Mouse (Mus musculus): ENCODE measurements around the gene Opcml. TPM values are rescaled to one million over a fixed set of nuclear protein-coding genes. Genes with fewer than 3 reads are reported as not detected.

Gene Opcml
- total and polyA plus RNA-seq, 2 experiments from 2014 or later: 71.2 to 128 TPM

- Histone ChIP-seq H3K4me3 (ENCODE audit: low read depth, low read length) (no peak overlapping the region), H3K4me2 (ENCODE audit: low read depth, low read length, poor library complexity, severe bottlenecking) (no peak overlapping the region), H3K9me3 (ENCODE audit: low read length) (no peaks in the 10 kb centered on the region), H3K36me3 (ENCODE audit: insufficient read depth, low read length) (no peaks in the 10 kb centered on the region), H3K27ac (ENCODE audit: low read depth, low read length) (no peak overlapping the region), H3K9ac (replicated peaks; ENCODE audit: low read length, poor library complexity, severe bottlenecking) (no peak overlapping the region), H3K27me3 (ENCODE audit: insufficient read depth, low read length) (no peaks in the 10 kb centered on the region), H3K4me1 (ENCODE audit: insufficient read depth, low read length) (no peaks in the 10 kb centered on the region; the same call in 1 of the 2 replicates)
- 77% methylated on average over 6 of the region's 6 CpGs for WGBS
- TF ChIP-seq CTCF (IDR thresholded peaks at IDR 0.05): no peak
- no peak for DNase-seq (ENCODE audit: low spot score)
- ATAC-seq (ENCODE audit: low FRiP score): no peak
Observed at GRCm38 (mm10) chr9:28153748-28154147, 363.2 kb downstream of the Opcml start.

GRCm38 (mm10) chr9:28157092-28157491 is 366.5 kb downstream of the Opcml start:
- Histone ChIP-seq H3K9ac (replicated peaks; ENCODE audit: low read length, poor library complexity, severe bottlenecking) (no peak overlapping the region), H3K4me1 (ENCODE audit: insufficient read depth, low read length) (no peaks in the 10 kb centered on the region), H3K9me3 (ENCODE audit: low read length) (no peaks in the 10 kb centered on the region), H3K4me3 (ENCODE audit: low read depth, low read length) (no peak overlapping the region), H3K27me3 (ENCODE audit: insufficient read depth, low read length) (no peaks in the 10 kb centered on the region), H3K36me3 (ENCODE audit: insufficient read depth, low read length) (no peaks in the 10 kb centered on the region), H3K27ac (ENCODE audit: low read depth, low read length) (no peak overlapping the region), H3K4me2 (ENCODE audit: low read depth, low read length, poor library complexity, severe bottlenecking) (no peak overlapping the region)
- DNase-seq (ENCODE audit: low spot score): no peak
- no peak for TF ChIP-seq CTCF (IDR thresholded peaks at IDR 0.05)
- ATAC-seq (ENCODE audit: low FRiP score): no peak
- 92% methylated on average over 7 of the region's 7 CpGs for whole genome bisulfite sequencing

GRCm38 (mm10) chr9:28160953-28161352 is 370.4 kb downstream of the Opcml start:
- Histone ChIP-seq H3K9ac (replicated peaks; ENCODE audit: low read length, poor library complexity, severe bottlenecking) (no peak overlapping the region), H3K4me1 (ENCODE audit: insufficient read depth, low read length) (peaks cover 3% of the 10 kb centered on the region; the same call in 1 of the 2 replicates), H3K4me2 (ENCODE audit: low read depth, low read length, poor library complexity, severe bottlenecking) (no peak overlapping the region), H3K4me3 (ENCODE audit: low read depth, low read length) (no peak overlapping the region), H3K36me3 (ENCODE audit: insufficient read depth, low read length) (no peaks in the 10 kb centered on the region), H3K27ac (ENCODE audit: low read depth, low read length) (no peak overlapping the region), H3K9me3 (ENCODE audit: low read length) (no peaks in the 10 kb centered on the region), H3K27me3 (ENCODE audit: insufficient read depth, low read length) (no peaks in the 10 kb centered on the region)
- no peak for ATAC-seq (ENCODE audit: low FRiP score)
- DNase-seq (ENCODE audit: low spot score): no peak
- TF ChIP-seq CTCF (IDR thresholded peaks at IDR 0.05): no peak
- WGBS: 94% methylated on average over 1 of the region's 1 CpGs

- Histone ChIP-seq H3K36me3 (ENCODE audit: insufficient read depth, low read length) (no peaks in the 10 kb centered on the region), H3K9me3 (ENCODE audit: low read length) (no peaks in the 10 kb centered on the region), H3K27me3 (ENCODE audit: insufficient read depth, low read length) (no peaks in the 10 kb centered on the region), H3K4me3 (ENCODE audit: low read depth, low read length) (no peak overlapping the region), H3K4me2 (ENCODE audit: low read depth, low read length, poor library complexity, severe bottlenecking) (no peak overlapping the region), H3K9ac (replicated peaks; ENCODE audit: low read length, poor library complexity, severe bottlenecking) (no peak overlapping the region), H3K4me1 (ENCODE audit: insufficient read depth, low read length) (peaks cover 3% of the 10 kb centered on the region; the same call in 1 of the 2 replicates), H3K27ac (ENCODE audit: low read depth, low read length) (0 out of 2 replicates have a peak overlapping the region, but pooled peaks have one; percentile 12)
- WGBS: 37% methylated on average over 4 of the region's 4 CpGs
- peak; percentile 60 for DNase-seq (ENCODE audit: low spot score)
- ATAC-seq (ENCODE audit: low FRiP score): peak; percentile 49; the same call in 1 of the 2 replicates
- no peak for TF ChIP-seq CTCF (IDR thresholded peaks at IDR 0.05)
Observed at GRCm38 (mm10) chr9:28163946-28164345, 373.4 kb downstream of the Opcml start.

- Histone ChIP-seq H3K27ac (ENCODE audit: low read depth, low read length) (no peak overlapping the region), H3K4me2 (ENCODE audit: low read depth, low read length, poor library complexity, severe bottlenecking) (no peak overlapping the region), H3K9ac (replicated peaks; ENCODE audit: low read length, poor library complexity, severe bottlenecking) (no peak overlapping the region), H3K4me3 (ENCODE audit: low read depth, low read length) (no peak overlapping the region), H3K9me3 (ENCODE audit: low read length) (no peaks in the 10 kb centered on the region), H3K4me1 (ENCODE audit: insufficient read depth, low read length) (no peaks in the 10 kb centered on the region), H3K36me3 (ENCODE audit: insufficient read depth, low read length) (no peaks in the 10 kb centered on the region), H3K27me3 (ENCODE audit: insufficient read depth, low read length) (no peaks in the 10 kb centered on the region)
- peak; percentile 61 for DNase-seq (ENCODE audit: low spot score)
- WGBS: 4% methylated on average over 6 of the region's 6 CpGs
- ATAC-seq (ENCODE audit: low FRiP score): no peak
- TF ChIP-seq CTCF (IDR thresholded peaks at IDR 0.05): peak; percentile 82
Observed at GRCm38 (mm10) chr9:28171890-28172289, 381.3 kb downstream of the Opcml start.

GRCm38 (mm10) chr9:28177052-28177451 is 386.5 kb downstream of the Opcml start:
- no peak for ATAC-seq (ENCODE audit: low FRiP score)
- Histone ChIP-seq H3K4me1 (ENCODE audit: insufficient read depth, low read length) (no peaks in the 10 kb centered on the region), H3K9me3 (ENCODE audit: low read length) (no peaks in the 10 kb centered on the region), H3K4me2 (ENCODE audit: low read depth, low read length, poor library complexity, severe bottlenecking) (no peak overlapping the region), H3K4me3 (ENCODE audit: low read depth, low read length) (no peak overlapping the region), H3K27me3 (ENCODE audit: insufficient read depth, low read length) (no peaks in the 10 kb centered on the region), H3K36me3 (ENCODE audit: insufficient read depth, low read length) (no peaks in the 10 kb centered on the region), H3K27ac (ENCODE audit: low read depth, low read length) (no peak overlapping the region), H3K9ac (replicated peaks; ENCODE audit: low read length, poor library complexity, severe bottlenecking) (no peak overlapping the region)
- DNase-seq (ENCODE audit: low spot score): no peak
- no peak for TF ChIP-seq CTCF (IDR thresholded peaks at IDR 0.05)
- WGBS: 89% methylated on average over 2 of the region's 2 CpGs
